16 mouse cellular contexts compared by ENCODE assay signal in the genomic region with DNA sequence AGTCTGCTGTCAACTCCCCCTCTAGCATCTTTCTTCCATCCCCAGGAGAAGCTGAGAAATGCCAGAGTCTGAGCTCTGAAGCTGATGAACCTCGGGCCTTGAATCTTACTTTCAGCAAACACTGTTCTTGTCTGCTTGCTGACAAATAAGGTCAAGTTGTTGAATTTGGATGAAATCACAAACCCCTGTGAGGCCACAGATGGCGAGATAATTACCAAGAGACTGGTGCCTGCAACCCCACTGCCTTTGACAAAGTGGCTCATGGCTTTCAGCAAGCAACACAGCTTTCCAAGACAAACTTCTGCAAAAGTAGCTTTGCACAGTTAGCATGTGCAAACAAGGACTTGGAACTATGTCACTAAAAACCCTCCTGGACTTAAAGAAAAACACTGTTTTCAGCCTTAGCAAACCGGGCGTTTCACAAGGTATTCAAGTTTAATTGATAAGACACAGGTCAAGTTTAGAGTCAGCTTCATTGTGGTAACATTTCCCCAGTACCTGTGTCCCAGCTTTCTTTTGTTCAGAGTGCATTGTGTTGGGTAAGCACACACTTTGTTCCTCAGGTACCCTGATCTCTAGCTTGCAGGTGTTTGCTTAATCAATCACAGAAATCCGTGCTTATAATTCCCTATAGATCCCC. TPM values are rescaled to one million over a fixed set of nuclear protein-coding genes. Genes with fewer than 3 reads are reported as not detected.
DNase-seq lines count a peak whose midpoint lies in the region; ATAC-seq and TF ChIP-seq lines count a peak whose summit lies in the region.
"Had no signal": no experiment of that assay in that cellular context is flagged by ENCODE, and none has a peak within 500 bp of the region (broad histone marks: within the 10 kb centered on the region; RNA-seq: fewer than 3 reads in every experiment).

No protein-coding gene starts in this region.

- TF ChIP-seq CTCF in hindbrain, postnatal 0 days (IDR thresholded peaks at IDR 0.05; ENCODE audit: low read depth), result no peak

- no peaks in the 10 kb centered on the region for H3K9me3 ChIP-seq in neural tube, embryonic 13.5 days
- H3K9me3 ChIP-seq in neural tube, embryonic 15.5 days (replicated peaks), result no peaks in the 10 kb centered on the region
- no peaks in the 10 kb centered on the region for H3K9me3 ChIP-seq in hindbrain, postnatal 0 days (ENCODE audit: low read length)
- H3K9me3 ChIP-seq: heart, embryonic 15.5 days; limb, embryonic 15.5 days had no signal

- H3K9ac ChIP-seq in neural tube, embryonic 13.5 days, result no peak overlapping the region
- H3K9ac ChIP-seq in neural tube, embryonic 15.5 days (replicated peaks), result no peak overlapping the region
- no peak overlapping the region for H3K9ac ChIP-seq in hindbrain, postnatal 0 days (replicated peaks; ENCODE audit: low read length)
- H3K9ac ChIP-seq: heart, embryonic 15.5 days; limb, embryonic 15.5 days had no signal

- no peaks in the 10 kb centered on the region for H3K27me3 ChIP-seq in neural tube, embryonic 13.5 days
- H3K27me3 ChIP-seq in neural tube, embryonic 15.5 days (replicated peaks), result no peaks in the 10 kb centered on the region
- H3K27me3 ChIP-seq in hindbrain, postnatal 0 days (ENCODE audit: insufficient read depth, low read length), result no peaks in the 10 kb centered on the region
- H3K27me3 ChIP-seq: heart, embryonic 15.5 days; limb, embryonic 15.5 days had no signal

- H3K4me2 ChIP-seq in neural tube, embryonic 13.5 days, result no peak overlapping the region
- no peak overlapping the region for H3K4me2 ChIP-seq in neural tube, embryonic 15.5 days
- H3K4me2 ChIP-seq in hindbrain, postnatal 0 days (ENCODE audit: low read depth, low read length), result no peak overlapping the region
- H3K4me2 ChIP-seq: heart, embryonic 15.5 days; limb, embryonic 15.5 days had no signal

- ATAC-seq in neural tube, embryonic 13.5 days (ENCODE audit: low read depth), result no peak
- ATAC-seq in neural tube, embryonic 15.5 days (ENCODE audit: low FRiP score), result no peak
- no peak for ATAC-seq in hindbrain, postnatal 0 days
- ATAC-seq in activated CD4-positive, CD25-positive, alpha-beta regulatory T cell, adult 4 months, result no peak
- ATAC-seq: inflammation-experienced regulatory T-cells, adult 6 months had no signal

- WGBS in neural tube, embryonic 13.5 days, result 66% methylated on average over 5 of the region's 5 CpGs
- WGBS in neural tube, embryonic 15.5 days, result 59% methylated on average over 5 of the region's 5 CpGs
- WGBS in hindbrain, postnatal 0 days, result 58% methylated on average over 5 of the region's 5 CpGs

- peaks cover 54% of the 10 kb centered on the region for H3K4me1 ChIP-seq in neural tube, embryonic 13.5 days (replicated peaks)
- peaks cover 26% of the 10 kb centered on the region for H3K4me1 ChIP-seq in neural tube, embryonic 15.5 days
- peaks cover 8% of the 10 kb centered on the region for H3K4me1 ChIP-seq in hindbrain, postnatal 0 days (ENCODE audit: insufficient read depth, low read length)
- H3K4me1 ChIP-seq: heart, embryonic 15.5 days; limb, embryonic 15.5 days had no signal

- H3K36me3 ChIP-seq in neural tube, embryonic 13.5 days, result no peaks in the 10 kb centered on the region
- no peaks in the 10 kb centered on the region for H3K36me3 ChIP-seq in neural tube, embryonic 15.5 days
- H3K36me3 ChIP-seq in hindbrain, postnatal 0 days (ENCODE audit: insufficient read depth, low read length), result no peaks in the 10 kb centered on the region
- H3K36me3 ChIP-seq: heart, embryonic 15.5 days; limb, embryonic 15.5 days had no signal

- no peak overlapping the region for H3K4me3 ChIP-seq in neural tube, embryonic 13.5 days
- H3K4me3 ChIP-seq in neural tube, embryonic 15.5 days (replicated peaks), result no peak overlapping the region
- no peak overlapping the region for H3K4me3 ChIP-seq in hindbrain, postnatal 0 days (ENCODE audit: low read length)
- H3K4me3 ChIP-seq: heart, embryonic 15.5 days; limb, embryonic 15.5 days had no signal

- peak overlapping the region; percentile 49; the same call in 1 of the 2 replicates for H3K27ac ChIP-seq in neural tube, embryonic 13.5 days (replicated peaks)
- no peak overlapping the region for H3K27ac ChIP-seq in neural tube, embryonic 15.5 days (replicated peaks)
- peak overlapping the region; percentile 58; the same call in 1 of the 2 replicates for H3K27ac ChIP-seq in hindbrain, postnatal 0 days
- H3K27ac ChIP-seq: heart, embryonic 15.5 days; limb, embryonic 15.5 days; macrophage had no signal

- DNase-seq in heart, adult 11 months, result peak; percentile 54
- DNase-seq in heart, adult 9 months (ENCODE audit: low spot score in 2 of 2), result no peak
- DNase-seq in hindbrain, postnatal 0 days (ENCODE audit: low spot score), result peak; percentile 27
- DNase-seq in frontal cortex, postnatal 25 days (ENCODE audit: low spot score in 2 of 2), result no peak
- DNase-seq in Muller cell, postnatal 12 days (ENCODE audit: inconsistent ontology term), result no peak
- DNase-seq: adrenal gland, postnatal 36 days; kidney, postnatal 4 days; thymus, adult 2 months had no signal

RNA-seq across cellular contexts. Expression of a gene that starts 20.6 kb away (rescaled TPM):
- 3.9 and 5.1 TPM in 2 replicates for polyA plus RNA-seq in neural tube, embryonic 13.5 days (2015; fragmentation: Nextera tagmentation; extraction: Ambion mirVana)
- polyA plus RNA-seq in neural tube, embryonic 15.5 days (2015; fragmentation: Nextera tagmentation; extraction: Ambion mirVana), result 5.5 and 5.6 TPM in 2 replicates
- total RNA-seq in hindbrain, postnatal 0 days (2014; rRNA removed), result 71.2 and 71.8 TPM in 2 replicates
- polyA plus RNA-seq in hindbrain, postnatal 0 days (2015; fragmentation: Nextera tagmentation; extraction: Ambion mirVana), result 8.1 and 8.7 TPM in 2 replicates
- polyA plus RNA-seq in activated CD4-positive, CD25-positive, alpha-beta regulatory T cell, adult 4 months (2017; shearing (Covaris generic)), result not detected
- total RNA-seq: adrenal gland, postnatal 36 days had no signal
- polyA plus RNA-seq: inflammation-experienced regulatory T-cells, adult 6 months; macrophage; small intestine, adult 2 months had no signal

Comparison
In these comparisons a context has a peak if more than half of its experiments do, and no peak if none do; other contexts are left out.
1. DNase-seq: peak in heart, adult 11 months (single experiment) and hindbrain, postnatal 0 days (single experiment); none in heart, adult 9 months (0 of 2), frontal cortex, postnatal 25 days (0 of 2) and Muller cell, postnatal 12 days (single experiment).